17 mouse cellular contexts compared by ENCODE assay signal in the genomic region with DNA sequence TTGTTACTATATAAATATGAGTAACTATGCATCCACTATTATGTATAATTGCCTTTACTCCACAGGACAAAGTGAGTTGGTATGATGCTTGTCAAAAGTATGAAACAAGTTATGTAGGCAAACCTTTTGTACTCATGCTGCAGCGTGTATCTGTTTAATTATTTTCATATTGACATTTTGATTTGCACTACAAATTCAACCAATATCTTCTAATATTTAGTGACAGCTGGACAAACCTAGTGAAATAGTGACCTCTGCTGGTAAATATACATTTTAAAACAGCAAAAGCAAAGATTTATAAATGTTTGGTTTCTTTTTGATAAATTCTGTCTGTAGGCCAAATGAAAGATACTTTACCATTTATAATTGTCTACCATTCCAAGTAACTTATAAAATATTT. TPM values are rescaled to one million over a fixed set of nuclear protein-coding genes. Genes with fewer than 3 reads are reported as not detected.
A peak's percentile ranks its signal among the peaks of the same experiment; 100 is the strongest.
DNase-seq lines count a peak whose midpoint lies in the region; ATAC-seq and TF ChIP-seq lines count a peak whose summit lies in the region.
"Had no signal": no experiment of that assay in that cellular context is flagged by ENCODE, and none has a peak within 500 bp of the region (broad histone marks: within the 10 kb centered on the region; RNA-seq: fewer than 3 reads in every experiment).

No protein-coding gene starts in this region.

- WGBS in hindbrain, postnatal 0 days, result 56% methylated on average over 1 of the region's 1 CpGs
- WGBS in hindbrain, embryonic 12.5 days, result 63% methylated on average over 1 of the region's 1 CpGs

- no peak for ATAC-seq in hindbrain, postnatal 0 days
- no peak for ATAC-seq in hindbrain, embryonic 12.5 days (ENCODE audit: low FRiP score)

- peak; percentile 41 for DNase-seq in hindbrain, postnatal 0 days (ENCODE audit: low spot score)
- DNase-seq in lung, postnatal 36 days, result peak; percentile 10
- DNase-seq in lung, postnatal 14 days, result no peak
- peak; percentile 40 for DNase-seq in MN1 (ENCODE audit: low spot score)
- peak; percentile 7 for DNase-seq in induced T-regulatory cell, adult 2 months (ENCODE audit: low read depth)
- DNase-seq in thymus, postnatal 4 days, result no peak
- DNase-seq in urinary bladder, postnatal 14 days (ENCODE audit: low spot score), result no peak
- DNase-seq: cerebellum, postnatal 14 days; heart, adult 18-20 months; heart, postnatal 36 days; kidney, adult 18-20 months; layer of hippocampus, adult 9-11 months; left cerebral cortex, postnatal 4 days; thymus, adult 2 months had no signal

- H3K9ac ChIP-seq in hindbrain, postnatal 0 days (replicated peaks; ENCODE audit: low read length), result no peak overlapping the region
- H3K9ac ChIP-seq in hindbrain, embryonic 12.5 days, result no peak overlapping the region
- H3K9ac ChIP-seq: lung, embryonic 15.5 days had no signal

- H3K4me3 ChIP-seq in hindbrain, postnatal 0 days (ENCODE audit: low read length), result no peak overlapping the region
- no peak overlapping the region for H3K4me3 ChIP-seq in hindbrain, embryonic 12.5 days
- H3K4me3 ChIP-seq: lung, embryonic 15.5 days; midbrain, embryonic 10.5 days had no signal

- peak; percentile 53 for TF ChIP-seq CTCF in hindbrain, postnatal 0 days (IDR thresholded peaks at IDR 0.05; ENCODE audit: low read depth)

- H3K9me3 ChIP-seq in hindbrain, postnatal 0 days (ENCODE audit: low read length), result no peaks in the 10 kb centered on the region
- H3K9me3 ChIP-seq in hindbrain, embryonic 12.5 days (replicated peaks), result no peaks in the 10 kb centered on the region
- H3K9me3 ChIP-seq: lung, embryonic 15.5 days; midbrain, embryonic 10.5 days had no signal

- H3K36me3 ChIP-seq in hindbrain, postnatal 0 days (ENCODE audit: insufficient read depth, low read length), result no peaks in the 10 kb centered on the region
- 0 out of 2 replicates have a peak, but pooled peaks cover 3% of the 10 kb centered on the region for H3K36me3 ChIP-seq in hindbrain, embryonic 12.5 days

- H3K27me3 ChIP-seq in hindbrain, postnatal 0 days (ENCODE audit: insufficient read depth, low read length), result no peaks in the 10 kb centered on the region
- no peaks in the 10 kb centered on the region for H3K27me3 ChIP-seq in hindbrain, embryonic 12.5 days
- H3K27me3 ChIP-seq: lung, embryonic 15.5 days had no signal

- no peak overlapping the region for H3K4me2 ChIP-seq in hindbrain, postnatal 0 days (ENCODE audit: low read depth, low read length)
- H3K4me2 ChIP-seq in hindbrain, embryonic 12.5 days (replicated peaks), result no peak overlapping the region
- H3K4me2 ChIP-seq: lung, embryonic 15.5 days had no signal

- H3K27ac ChIP-seq in hindbrain, postnatal 0 days, result no peak overlapping the region
- H3K27ac ChIP-seq in hindbrain, embryonic 12.5 days, result no peak overlapping the region
- H3K27ac ChIP-seq: lung, embryonic 15.5 days; midbrain, embryonic 10.5 days had no signal

- no peaks in the 10 kb centered on the region for H3K4me1 ChIP-seq in hindbrain, postnatal 0 days (ENCODE audit: insufficient read depth, low read length)
- no peaks in the 10 kb centered on the region for H3K4me1 ChIP-seq in hindbrain, embryonic 12.5 days
- H3K4me1 ChIP-seq: lung, embryonic 15.5 days; midbrain, embryonic 10.5 days had no signal

RNA-seq across cellular contexts. Expression of a gene that starts 55.5 kb away (rescaled TPM):
- 5.3 and 7.9 TPM in 2 replicates for total RNA-seq in hindbrain, postnatal 0 days (2014; rRNA removed)
- 1.7 and 2.2 TPM in 2 replicates for polyA plus RNA-seq in hindbrain, postnatal 0 days (2015; fragmentation: Nextera tagmentation; extraction: Ambion mirVana)
- polyA plus RNA-seq in hindbrain, embryonic 12.5 days (2016; fragmentation: Nextera tagmentation; extraction: Ambion mirVana), result 3.7 and 4.2 TPM in 2 replicates

Comparison
In these comparisons a context has a peak if more than half of its experiments do, and no peak if none do; other contexts are left out.
1. DNase-seq: peak in hindbrain, postnatal 0 days (single experiment), lung, postnatal 36 days (single experiment), MN1 (single experiment) and induced T-regulatory cell, adult 2 months (single experiment); none in lung, postnatal 14 days (single experiment), thymus, postnatal 4 days (single experiment) and urinary bladder, postnatal 14 days (single experiment).